Comparison of ENCODE assay signal across 9 mouse cellular contexts in the genomic region with DNA sequence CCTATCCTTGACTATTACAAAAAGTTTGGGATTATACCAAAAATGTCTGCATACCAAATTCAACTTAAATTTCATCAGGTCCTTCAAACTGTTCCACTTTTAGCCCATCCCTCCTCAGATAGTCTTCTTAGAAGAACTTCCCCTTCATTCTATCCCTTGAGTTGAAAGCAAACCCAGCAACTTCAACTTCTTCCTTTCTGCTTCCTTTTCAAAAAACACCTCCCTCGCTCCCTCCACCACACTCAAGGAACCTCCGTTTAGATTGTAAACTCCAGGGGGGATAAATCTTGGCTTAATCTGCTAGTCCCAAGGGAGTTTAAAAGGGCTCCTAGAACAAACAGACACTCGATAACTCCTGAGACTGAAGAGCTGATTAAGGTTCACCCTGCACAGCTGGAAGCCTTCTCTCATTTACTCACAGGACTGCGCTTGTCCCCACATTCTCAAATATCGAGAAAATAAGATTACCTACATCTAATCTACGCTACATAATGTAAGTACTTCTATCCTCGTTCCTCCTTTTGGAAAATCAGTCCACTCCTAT. TPM values are rescaled to one million over a fixed set of nuclear protein-coding genes. Genes with fewer than 3 reads are reported as not detected.
DNase-seq lines count a peak whose midpoint lies in the region; ATAC-seq lines count a peak whose summit lies in the region.
"Had no signal": no experiment of that assay in that cellular context is flagged by ENCODE, and none has a peak within 500 bp of the region (broad histone marks: within the 10 kb centered on the region; RNA-seq: fewer than 3 reads in every experiment).

No protein-coding gene starts in this region.

- no peaks in the 10 kb centered on the region for H3K9me3 ChIP-seq in embryonic facial prominence, embryonic 13.5 days
- no peaks in the 10 kb centered on the region for H3K9me3 ChIP-seq in embryonic facial prominence, embryonic 10.5 days
- no peaks in the 10 kb centered on the region for H3K9me3 ChIP-seq in liver, embryonic 16.5 days (replicated peaks; ENCODE audit: control insufficient read depth, low read length)
- no peaks in the 10 kb centered on the region for H3K9me3 ChIP-seq in liver, embryonic 12.5 days (replicated peaks)
- H3K9me3 ChIP-seq in intestine, embryonic 15.5 days = no peaks in the 10 kb centered on the region
- H3K9me3 ChIP-seq in stomach, embryonic 15.5 days = no peaks in the 10 kb centered on the region

- H3K4me3 ChIP-seq in embryonic facial prominence, embryonic 13.5 days = peak overlapping the region; percentile 52; the same call in 1 of the 2 replicates
- no peak overlapping the region for H3K4me3 ChIP-seq in embryonic facial prominence, embryonic 10.5 days
- H3K4me3 ChIP-seq in liver, embryonic 16.5 days (ENCODE audit: low read depth, low read length) = peak overlapping the region; percentile 56
- no peak overlapping the region for H3K4me3 ChIP-seq in liver, embryonic 12.5 days
- H3K4me3 ChIP-seq in intestine, embryonic 15.5 days (replicated peaks) = no peak overlapping the region
- H3K4me3 ChIP-seq in stomach, embryonic 15.5 days (replicated peaks) = no peak overlapping the region

- H3K4me2 ChIP-seq in embryonic facial prominence, embryonic 13.5 days = peak overlapping the region; percentile 91; the same call in 1 of the 2 replicates
- H3K4me2 ChIP-seq in liver, embryonic 16.5 days (ENCODE audit: low read depth, low read length) = no peak overlapping the region
- no peak overlapping the region for H3K4me2 ChIP-seq in liver, embryonic 12.5 days
- H3K4me2 ChIP-seq in intestine, embryonic 15.5 days (replicated peaks) = peak overlapping the region; percentile 93
- peak overlapping the region; percentile 81 for H3K4me2 ChIP-seq in stomach, embryonic 15.5 days

- H3K36me3 ChIP-seq in embryonic facial prominence, embryonic 13.5 days = no peaks in the 10 kb centered on the region
- no peaks in the 10 kb centered on the region for H3K36me3 ChIP-seq in embryonic facial prominence, embryonic 10.5 days (replicated peaks)
- no peaks in the 10 kb centered on the region for H3K36me3 ChIP-seq in liver, embryonic 16.5 days (ENCODE audit: control insufficient read depth, insufficient read depth)
- no peaks in the 10 kb centered on the region for H3K36me3 ChIP-seq in liver, embryonic 12.5 days
- no peaks in the 10 kb centered on the region for H3K36me3 ChIP-seq in intestine, embryonic 15.5 days
- no peaks in the 10 kb centered on the region for H3K36me3 ChIP-seq in stomach, embryonic 15.5 days

- H3K9ac ChIP-seq in embryonic facial prominence, embryonic 13.5 days = no peak overlapping the region
- H3K9ac ChIP-seq in liver, embryonic 16.5 days (ENCODE audit: low read depth, low read length) = no peak overlapping the region
- no peak overlapping the region for H3K9ac ChIP-seq in liver, embryonic 12.5 days
- H3K9ac ChIP-seq in intestine, embryonic 15.5 days = no peak overlapping the region
- H3K9ac ChIP-seq in stomach, embryonic 15.5 days = no peak overlapping the region

- ATAC-seq in embryonic facial prominence, embryonic 13.5 days (ENCODE audit: insufficient number of reproducible peaks, insufficient read depth, low FRiP score, low TSS enrichment, low read depth) = no peak
- ATAC-seq in liver, embryonic 16.5 days (ENCODE audit: low read depth) = no peak
- ATAC-seq in liver, embryonic 12.5 days = no peak
- ATAC-seq in intestine, embryonic 15.5 days = no peak
- ATAC-seq in stomach, embryonic 15.5 days (ENCODE audit: insufficient read depth, low FRiP score, low read depth) = no peak

- no peak overlapping the region for H3K27ac ChIP-seq in embryonic facial prominence, embryonic 13.5 days
- H3K27ac ChIP-seq in embryonic facial prominence, embryonic 10.5 days (replicated peaks) = no peak overlapping the region
- H3K27ac ChIP-seq in liver, embryonic 16.5 days (ENCODE audit: low read length) = no peak overlapping the region
- H3K27ac ChIP-seq in liver, embryonic 12.5 days = no peak overlapping the region
- H3K27ac ChIP-seq in intestine, embryonic 15.5 days = no peak overlapping the region
- H3K27ac ChIP-seq in stomach, embryonic 15.5 days = no peak overlapping the region

- peaks cover 9% of the 10 kb centered on the region for H3K4me1 ChIP-seq in embryonic facial prominence, embryonic 13.5 days
- peaks cover 11% of the 10 kb centered on the region for H3K4me1 ChIP-seq in embryonic facial prominence, embryonic 10.5 days
- no peaks in the 10 kb centered on the region for H3K4me1 ChIP-seq in liver, embryonic 16.5 days (ENCODE audit: control insufficient read depth, low read depth, low read length)
- H3K4me1 ChIP-seq in liver, embryonic 12.5 days = 0 out of 2 replicates have a peak, but pooled peaks cover 6% of the 10 kb centered on the region
- no peaks in the 10 kb centered on the region for H3K4me1 ChIP-seq in intestine, embryonic 15.5 days (replicated peaks)
- no peaks in the 10 kb centered on the region for H3K4me1 ChIP-seq in stomach, embryonic 15.5 days

- DNase-seq in embryonic facial prominence, embryonic 10.5 days (ENCODE audit: low spot score) = no peak
- DNase-seq in left cerebral cortex, postnatal 25 days (ENCODE audit: low spot score in 2 of 2) = no peak
- DNase-seq in heart, postnatal 14 days = no peak

- whole genome bisulfite sequencing in embryonic facial prominence, embryonic 13.5 days = 7% methylated on average over 7 of the region's 7 CpGs
- 7% methylated on average over 7 of the region's 7 CpGs for WGBS in embryonic facial prominence, embryonic 10.5 days
- 7% methylated on average over 7 of the region's 7 CpGs for WGBS in liver, embryonic 16.5 days (ENCODE audit: insufficient replicate concordance)
- 5% methylated on average over 7 of the region's 7 CpGs for WGBS in liver, embryonic 12.5 days (ENCODE audit: insufficient replicate concordance)
- WGBS in intestine, embryonic 15.5 days = 12% methylated on average over 7 of the region's 7 CpGs
- 12% methylated on average over 7 of the region's 7 CpGs for WGBS in stomach, embryonic 15.5 days

- H3K27me3 ChIP-seq in embryonic facial prominence, embryonic 13.5 days = peaks cover 22% of the 10 kb centered on the region
- H3K27me3 ChIP-seq in embryonic facial prominence, embryonic 10.5 days (replicated peaks; ENCODE audit: low read depth, poor library complexity, severe bottlenecking) = peaks cover 28% of the 10 kb centered on the region
- H3K27me3 ChIP-seq in liver, embryonic 16.5 days (ENCODE audit: control insufficient read depth, insufficient read depth, low read depth, low read length) = no peaks in the 10 kb centered on the region
- peaks cover 19% of the 10 kb centered on the region for H3K27me3 ChIP-seq in liver, embryonic 12.5 days (replicated peaks)
- no peaks in the 10 kb centered on the region; the same call in 1 of the 2 replicates for H3K27me3 ChIP-seq in intestine, embryonic 15.5 days (replicated peaks)
- H3K27me3 ChIP-seq in stomach, embryonic 15.5 days (replicated peaks) = no peaks in the 10 kb centered on the region

- intact Hi-C loops in left cerebral cortex, postnatal 25 days (cut with DNase I) = no loop called here
- intact Hi-C loops in heart, postnatal 14 days (cut with DNase I) = no loop called here

RNA-seq across cellular contexts. Expression of a gene that starts 1.1 kb away (rescaled TPM):
- polyA plus RNA-seq in embryonic facial prominence, embryonic 13.5 days (2015; fragmentation: Nextera tagmentation; extraction: Ambion mirVana) = 0.48 and 0.74 TPM in 2 replicates
- polyA plus RNA-seq in embryonic facial prominence, embryonic 10.5 days (2016; fragmentation: Nextera tagmentation; extraction: Ambion mirVana) = 0.10 and 0.17 TPM in 2 replicates
- polyA plus RNA-seq in liver, embryonic 16.5 days (2015; fragmentation: Nextera tagmentation; extraction: Ambion mirVana) = 1.4 and 1.5 TPM in 2 replicates
- 0.29 and 0.42 TPM in 2 replicates for polyA plus RNA-seq in liver, embryonic 12.5 days (2016; fragmentation: Nextera tagmentation; extraction: Ambion mirVana)
- 0.09 and 0.10 TPM in 2 replicates for polyA plus RNA-seq in intestine, embryonic 15.5 days (2015; fragmentation: Nextera tagmentation; extraction: Ambion mirVana)
- polyA plus RNA-seq in stomach, embryonic 15.5 days (2015; fragmentation: Nextera tagmentation; extraction: Ambion mirVana) = 0.24 and 0.31 TPM in 2 replicates
- total RNA-seq in left cerebral cortex, postnatal 25 days (2021) = 1 to 10 TPM; 2.0 to 2.7 TPM
- total RNA-seq in heart, postnatal 14 days (2021) = under 1 TPM in 1 of 2 experiments, not detected in 1; 0.05 TPM
- polyA plus RNA-seq: testis, adult 2 months had no signal

Comparison
In these comparisons a context has a peak if more than half of its experiments do, and no peak if none do; other contexts are left out.
1. H3K4me3 ChIP-seq: peak in embryonic facial prominence, embryonic 13.5 days (single experiment) and liver, embryonic 16.5 days (single experiment); none in embryonic facial prominence, embryonic 10.5 days (single experiment), liver, embryonic 12.5 days (single experiment), intestine, embryonic 15.5 days (single experiment) and stomach, embryonic 15.5 days (single experiment).
2. H3K4me2 ChIP-seq: peak in embryonic facial prominence, embryonic 13.5 days (single experiment), intestine, embryonic 15.5 days (single experiment) and stomach, embryonic 15.5 days (single experiment); none in liver, embryonic 16.5 days (single experiment) and liver, embryonic 12.5 days (single experiment).